Mouse (Mus musculus): ENCODE measurements around the gene Fam90a1b. TPM values are rescaled to one million over a fixed set of nuclear protein-coding genes. Genes with fewer than 3 reads are reported as not detected.
A peak's percentile ranks its signal among the peaks of the same experiment; 100 is the strongest.
"Not testable (repeated sequence)": the region's sequence is repeated elsewhere in the genome, so short reads cannot be mapped to it uniquely, and the experiment has no call there.

Fam90a1b gene
- not detected in 2 replicates for polyA plus RNA-seq (2012)

DNA sequence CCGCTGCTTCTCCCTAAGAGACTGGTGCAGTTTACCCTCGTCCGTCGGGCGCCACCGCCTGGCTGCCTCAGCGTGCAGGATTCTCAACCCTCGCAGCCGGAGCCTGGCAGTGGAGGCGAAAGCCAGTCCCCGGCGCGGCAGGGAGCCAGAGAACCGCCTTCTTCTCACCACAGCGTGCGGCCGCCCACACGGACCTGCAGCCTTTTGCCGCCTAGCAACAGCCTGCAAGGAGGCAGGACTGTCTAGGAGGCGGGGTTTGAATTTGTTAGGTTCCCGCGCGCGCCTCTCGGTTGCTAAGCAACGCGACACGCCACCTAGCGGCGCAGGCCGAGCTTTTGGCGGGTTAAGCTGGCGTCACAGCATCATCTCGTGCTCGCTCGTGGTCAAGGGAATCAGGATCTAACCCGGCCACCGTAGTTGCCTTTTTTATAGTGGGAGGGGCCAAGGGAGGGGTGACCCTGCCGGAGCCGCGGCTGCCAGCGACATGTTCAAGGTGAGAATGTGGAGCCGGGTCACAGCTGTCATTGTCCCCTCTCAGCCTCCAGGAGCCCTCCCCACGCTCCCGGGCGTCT is at the start of gene Fam90a1b, which contains the start of gene Apoo:
Fam90a1b (minus strand) TSS at position 108 of the 572 bp plus-strand sequence.
Apoo (plus strand) TSS at position 448 of the 572 bp plus-strand sequence.
- Histone ChIP-seq H3K4me1 (ENCODE audit: control insufficient read depth) (peaks cover 20% of the 10 kb centered on the region), H3K36me3 (ENCODE audit: control insufficient read depth) (no peaks in the 10 kb centered on the region), H3K4me3 (replicated peaks) (peak within 1 kb of the TSS; percentile 80), H3K9me3 (ENCODE audit: control insufficient read depth, low read length) (peaks cover 10% of the 10 kb centered on the region), H3K27me3 (ENCODE audit: control insufficient read depth) (peaks cover 55% of the 10 kb centered on the region)
- no peak for TF ChIP-seq TAL1 (IDR thresholded peaks at IDR 0.05; ENCODE audit: low read length)
- TF ChIP-seq GATA1 (IDR thresholded peaks at IDR 0.05; ENCODE audit: low read length): no peak

- Histone ChIP-seq H3K4me1 (ENCODE audit: control insufficient read depth) (no peaks in the 10 kb centered on the region), H3K27me3 (ENCODE audit: control insufficient read depth) (no peaks in the 10 kb centered on the region), H3K4me3 (replicated peaks) (no peak overlapping the region), H3K9me3 (ENCODE audit: control insufficient read depth, low read length) (no peaks in the 10 kb centered on the region), H3K36me3 (ENCODE audit: control insufficient read depth) (no peaks in the 10 kb centered on the region)
- TF ChIP-seq TAL1 (IDR thresholded peaks at IDR 0.05; ENCODE audit: low read length): no peak
- no peak for TF ChIP-seq GATA1 (IDR thresholded peaks at IDR 0.05; ENCODE audit: low read length)
Measured at GRCm38 (mm10) chrX:94408975-94409374, 42.4 kb upstream of the Fam90a1b start.

DNA sequence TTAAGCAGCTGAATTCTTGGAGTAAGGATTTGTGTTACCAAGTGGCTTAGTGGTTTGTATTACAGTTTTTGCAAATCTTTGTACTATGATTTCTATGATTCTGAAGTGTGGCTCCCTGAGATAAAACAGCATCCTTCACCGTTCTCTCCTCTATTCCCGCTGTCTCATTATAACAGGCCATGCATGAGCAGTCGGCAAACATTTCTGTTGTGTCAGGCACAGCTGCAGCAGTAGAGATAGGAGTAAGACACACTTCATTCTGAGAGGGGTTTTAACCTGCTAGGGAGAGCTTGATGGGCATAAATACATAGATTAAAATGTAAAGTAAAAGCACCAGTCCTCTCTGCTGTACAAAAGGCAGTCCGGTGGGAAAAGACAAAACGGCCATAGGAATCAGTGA is 12.2 kb upstream of the Fam90a1b start:
- H3K36me3 ChIP-seq (ENCODE audit: control insufficient read depth): peaks cover 20% of the 10 kb centered on the region
- no peak overlapping the region for H3K4me3 ChIP-seq (replicated peaks)
- H3K9me3 ChIP-seq (ENCODE audit: control insufficient read depth, low read length): no peaks in the 10 kb centered on the region
- H3K4me1 ChIP-seq (ENCODE audit: control insufficient read depth): no peaks in the 10 kb centered on the region
- H3K27me3 ChIP-seq (ENCODE audit: control insufficient read depth): peaks cover 6% of the 10 kb centered on the region; the same call in 1 of the 2 replicates
- no peak for TF ChIP-seq TAL1 (IDR thresholded peaks at IDR 0.05; ENCODE audit: low read length)
- TF ChIP-seq GATA1 (IDR thresholded peaks at IDR 0.05; ENCODE audit: low read length): no peak

- Histone ChIP-seq H3K27me3 (ENCODE audit: control insufficient read depth) (peaks cover 50% of the 10 kb centered on the region), H3K9me3 (ENCODE audit: control insufficient read depth, low read length) (peaks cover 10% of the 10 kb centered on the region), H3K36me3 (ENCODE audit: control insufficient read depth) (no peaks in the 10 kb centered on the region), H3K4me1 (ENCODE audit: control insufficient read depth) (peaks cover 20% of the 10 kb centered on the region), H3K4me3 (replicated peaks) (peak overlapping the region; percentile 80)
- no peak for TF ChIP-seq GATA1 (IDR thresholded peaks at IDR 0.05; ENCODE audit: low read length)
- no peak for TF ChIP-seq TAL1 (IDR thresholded peaks at IDR 0.05; ENCODE audit: low read length)
Measured at GRCm38 (mm10) chrX:94367248-94367647, 671 bp upstream of the Fam90a1b start.

DNA sequence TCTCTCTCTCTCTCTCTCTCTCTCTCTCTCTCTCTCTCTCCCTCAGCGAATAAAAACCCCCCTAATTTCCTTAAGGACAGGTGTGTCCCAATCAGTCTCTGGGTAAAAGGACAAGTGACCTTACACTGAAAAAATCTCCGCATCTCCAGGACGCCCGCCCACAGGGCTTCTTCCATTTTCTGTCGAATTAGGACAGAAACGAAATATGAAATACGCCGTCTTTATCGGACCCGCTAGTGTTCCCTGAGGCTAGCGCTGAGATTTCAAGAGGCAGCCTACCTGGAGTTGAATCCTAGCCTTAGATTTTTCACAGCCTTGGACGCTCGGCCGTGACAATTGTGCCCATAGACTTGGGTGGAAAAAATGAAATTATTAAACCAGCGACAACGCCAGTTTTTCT is 548 bp downstream of the Fam90a1b start:
- H3K9me3 ChIP-seq (ENCODE audit: control insufficient read depth, low read length): peaks cover 10% of the 10 kb centered on the region
- H3K4me1 ChIP-seq (ENCODE audit: control insufficient read depth): peaks cover 20% of the 10 kb centered on the region
- no peak for TF ChIP-seq GATA1 (IDR thresholded peaks at IDR 0.05; ENCODE audit: low read length)
- no peak for TF ChIP-seq TAL1 (IDR thresholded peaks at IDR 0.05; ENCODE audit: low read length)
- no peaks in the 10 kb centered on the region for H3K36me3 ChIP-seq (ENCODE audit: control insufficient read depth)
- peak overlapping the region; percentile 80 for H3K4me3 ChIP-seq (replicated peaks)
- H3K27me3 ChIP-seq (ENCODE audit: control insufficient read depth): peaks cover 61% of the 10 kb centered on the region

- H3K4me1 ChIP-seq (ENCODE audit: control insufficient read depth): peaks cover 20% of the 10 kb centered on the region
- peaks cover 67% of the 10 kb centered on the region for H3K27me3 ChIP-seq (ENCODE audit: control insufficient read depth)
- no peak for TF ChIP-seq TAL1 (IDR thresholded peaks at IDR 0.05; ENCODE audit: low read length)
- TF ChIP-seq GATA1 (IDR thresholded peaks at IDR 0.05; ENCODE audit: low read length): no peak
- H3K4me3 ChIP-seq (replicated peaks): no peak overlapping the region
- H3K36me3 ChIP-seq (ENCODE audit: control insufficient read depth): no peaks in the 10 kb centered on the region
- H3K9me3 ChIP-seq (ENCODE audit: control insufficient read depth, low read length): peaks cover 10% of the 10 kb centered on the region
Measured at GRCm38 (mm10) chrX:94365381-94365925, 1.1 kb downstream of the Fam90a1b start.

- not testable (repeated sequence) for H3K4me1 ChIP-seq (ENCODE audit: control insufficient read depth); H3K27me3 ChIP-seq (ENCODE audit: control insufficient read depth)
Measured at GRCm38 (mm10) chrX:94343638-94344037, 22.9 kb downstream of the Fam90a1b start.

GRCm38 (mm10) chrX:94321036-94321902 is 45.3 kb downstream of the Fam90a1b start:
- TF ChIP-seq TAL1 (IDR thresholded peaks at IDR 0.05; ENCODE audit: low read length) (no peak), GATA1 (IDR thresholded peaks at IDR 0.05; ENCODE audit: low read length) (no peak)
- H3K4me1 ChIP-seq (ENCODE audit: control insufficient read depth): no peaks in the 10 kb centered on the region
- H3K9me3 ChIP-seq (ENCODE audit: control insufficient read depth, low read length): no peaks in the 10 kb centered on the region
- H3K27me3 ChIP-seq (ENCODE audit: control insufficient read depth): peaks cover 15% of the 10 kb centered on the region
- H3K4me3 ChIP-seq (replicated peaks): no peak overlapping the region
- no peaks in the 10 kb centered on the region for H3K36me3 ChIP-seq (ENCODE audit: control insufficient read depth)

More at GRCm38 (mm10) chrX:94343638-94344037, 22.9 kb downstream of the Fam90a1b start:
- not testable (repeated sequence) for H3K4me3 ChIP-seq (replicated peaks); H3K9me3 ChIP-seq (ENCODE audit: control insufficient read depth, low read length); H3K36me3 ChIP-seq (ENCODE audit: control insufficient read depth)

Other genes starting within 250 kb of the Fam90a1b start
- gene Zfx, start 243.1 kb downstream of the Fam90a1b start, polyA plus RNA-seq (2012): 0.04 and 0.08 TPM in 2 replicates
- 1.5 and 1.8 TPM in 2 replicates for gene Eif2s3x, start 153.9 kb downstream of the Fam90a1b start, polyA plus RNA-seq (2012)
- gene Klhl15, start 132.2 kb downstream of the Fam90a1b start, polyA plus RNA-seq (2012): 2.2 and 2.4 TPM in 2 replicates
- gene Apoo, start 340 bp upstream of the Fam90a1b start, polyA plus RNA-seq (2012): 0.14 and 0.42 TPM in 2 replicates
- 0.32 and 0.38 TPM in 2 replicates for gene Maged1, start 175.4 kb upstream of the Fam90a1b start, polyA plus RNA-seq (2012)

All from erythroblast, embryonic 14.5 days (primary cell).